Mouse (Mus musculus) forebrain, embryonic 15.5 days (tissue): ENCODE measurements at regions not wholly inside any gene's neighbourhood (a gene's known extent, or its start where the extent isn't known, plus 50 kb on each side); places are given as distances from the start of the nearest gene placed in this dataset.

ENCODE experiments used
- ATAC-seq: fragments of 200-750 bp; cut with Nextera tagmentation; replicated peaks from 2 replicates; pipeline ENCODE4 v1.8.0; 2017; ENCODE audit warnings: mild to moderate bottlenecking, moderate TSS enrichment, moderate library complexity
- H3K27ac ChIP-seq: fragments of 300-500 bp; sonication (generic); replicated peaks from 2 replicates; pipeline ENCODE4 v1.5.1; 2015; ENCODE audit warnings: mild to moderate bottlenecking, inconsistent platforms
- H3K27me3 ChIP-seq: fragments of 300-500 bp; sonication (generic); 2 replicates; pipeline ENCODE4 v1.6.1; 2015; ENCODE audit warnings: inconsistent platforms
- H3K36me3 ChIP-seq: fragments of 300-500 bp; sonication (generic); 2 replicates; pipeline ENCODE4 v1.6.1; 2015; ENCODE audit warnings: mild to moderate bottlenecking, inconsistent platforms
- H3K4me1 ChIP-seq: fragments of 300-500 bp; sonication (generic); 2 replicates; pipeline ENCODE4 v1.6.1; 2015; ENCODE audit warnings: inconsistent platforms
- H3K4me2 ChIP-seq: fragments of 300-500 bp; sonication (generic); replicated peaks from 2 replicates; pipeline ENCODE4 v1.6.1; 2015; ENCODE audit warnings: mild to moderate bottlenecking, inconsistent platforms
- H3K4me3 ChIP-seq: fragments of 300-500 bp; sonication (generic); 2 replicates; pipeline ENCODE4 v1.5.1; 2015; ENCODE audit warnings: mild to moderate bottlenecking, inconsistent platforms
- H3K9ac ChIP-seq: fragments of 300-500 bp; sonication (generic); replicated peaks from 2 replicates; pipeline ENCODE4 v1.6.1; 2015; ENCODE audit warnings: mild to moderate bottlenecking, inconsistent platforms
- H3K9me3 ChIP-seq: fragments of 300-500 bp; sonication (generic); 2 replicates; pipeline ENCODE4 v1.6.1; 2016; ENCODE audit warnings: inconsistent platforms
- WGBS: fragments of 180-500 bp; shearing (Covaris S2); methylation state at CpG from one replicate; pipeline ENCODE4 v1.1.7; 2015; ENCODE audit warnings: mixed read lengths; 5-methylcytosine and 5-hydroxymethylcytosine counted together

GRCm38 (mm10) chr10:113034356-113034755, 105.6 kb upstream of the Atxn7l3b start:
- WGBS = 55% methylated on average over 3 of the region's 3 CpGs
- Histone ChIP-seq H3K9ac (no peak overlapping the region), H3K4me2 (no peak overlapping the region), H3K4me3 (no peak overlapping the region), H3K4me1 (no peaks in the 10 kb centered on the region), H3K9me3 (no peaks in the 10 kb centered on the region), H3K27ac (no peak overlapping the region), H3K27me3 (no peaks in the 10 kb centered on the region), H3K36me3 (no peaks in the 10 kb centered on the region)
- ATAC-seq = no peak

GRCm38 (mm10) chr10:113032870-113033269, 104.1 kb upstream of the Atxn7l3b start:
- Histone ChIP-seq H3K4me3 (no peak overlapping the region), H3K27me3 (no peaks in the 10 kb centered on the region), H3K27ac (no peak overlapping the region), H3K9me3 (no peaks in the 10 kb centered on the region), H3K36me3 (no peaks in the 10 kb centered on the region), H3K4me1 (no peaks in the 10 kb centered on the region), H3K4me2 (no peak overlapping the region), H3K9ac (no peak overlapping the region)
- WGBS = 91% methylated on average over 4 of the region's 4 CpGs
- ATAC-seq = no peak

GRCm38 (mm10) chr10:113027300-113027699, 98.5 kb upstream of the Atxn7l3b start:
- no peak overlapping the region for H3K9ac ChIP-seq
- H3K36me3 ChIP-seq = no peaks in the 10 kb centered on the region
- WGBS = 7% methylated on average over 5 of the region's 5 CpGs
- H3K4me2 ChIP-seq = no peak overlapping the region
- H3K27me3 ChIP-seq = no peaks in the 10 kb centered on the region
- H3K4me3 ChIP-seq = no peak overlapping the region
- H3K9me3 ChIP-seq = no peaks in the 10 kb centered on the region
- ATAC-seq = 0 out of 2 replicates have a peak, but pooled peaks have one; percentile 67
- H3K27ac ChIP-seq = no peak overlapping the region
- no peaks in the 10 kb centered on the region for H3K4me1 ChIP-seq

GRCm38 (mm10) chr10:113024633-113025032, 95.8 kb upstream of the Atxn7l3b start:
- no peak for ATAC-seq
- Histone ChIP-seq H3K36me3 (no peaks in the 10 kb centered on the region), H3K9ac (no peak overlapping the region), H3K27me3 (no peaks in the 10 kb centered on the region), H3K27ac (no peak overlapping the region), H3K4me1 (no peaks in the 10 kb centered on the region), H3K4me2 (no peak overlapping the region), H3K9me3 (no peaks in the 10 kb centered on the region), H3K4me3 (no peak overlapping the region)
- whole genome bisulfite sequencing = 75% methylated on average over 1 of the region's 1 CpGs

GRCm38 (mm10) chr10:113009124-113009523, 80.3 kb upstream of the Atxn7l3b start:
- H3K9ac ChIP-seq = no peak overlapping the region
- H3K27me3 ChIP-seq = no peaks in the 10 kb centered on the region
- no peaks in the 10 kb centered on the region for H3K9me3 ChIP-seq
- H3K36me3 ChIP-seq = no peaks in the 10 kb centered on the region
- no peak overlapping the region for H3K4me3 ChIP-seq
- no peak overlapping the region for H3K4me2 ChIP-seq
- no peak overlapping the region for H3K27ac ChIP-seq
- no peaks in the 10 kb centered on the region for H3K4me1 ChIP-seq
- ATAC-seq = no peak
- WGBS = 31% methylated on average over 3 of the region's 3 CpGs

- no peaks in the 10 kb centered on the region for H3K27me3 ChIP-seq
- H3K36me3 ChIP-seq = no peaks in the 10 kb centered on the region
- no peak overlapping the region for H3K27ac ChIP-seq
- ATAC-seq = no peak
- no peak overlapping the region for H3K4me3 ChIP-seq
- WGBS = 54% methylated on average over 4 of the region's 4 CpGs
- H3K4me2 ChIP-seq = no peak overlapping the region
- H3K9me3 ChIP-seq = no peaks in the 10 kb centered on the region
- H3K4me1 ChIP-seq = no peaks in the 10 kb centered on the region
- H3K9ac ChIP-seq = no peak overlapping the region
Observed at GRCm38 (mm10) chr10:112990720-112991119, 61.9 kb upstream of the Atxn7l3b start.

- no peaks in the 10 kb centered on the region for H3K27me3 ChIP-seq
- no peak for ATAC-seq
- WGBS = 95% methylated on average over 1 of the region's 1 CpGs
- no peak overlapping the region for H3K4me3 ChIP-seq
- no peak overlapping the region for H3K27ac ChIP-seq
- H3K4me2 ChIP-seq = no peak overlapping the region
- no peaks in the 10 kb centered on the region for H3K36me3 ChIP-seq
- H3K9me3 ChIP-seq = no peaks in the 10 kb centered on the region
- no peak overlapping the region for H3K9ac ChIP-seq
- H3K4me1 ChIP-seq = no peaks in the 10 kb centered on the region
Observed at GRCm38 (mm10) chr10:112982697-112983096, 53.9 kb upstream of the Atxn7l3b start.
